Mouse (Mus musculus) heart, adult 2 months (tissue): ENCODE results near the gene Rpl22l1. TPM values are rescaled to one million over a fixed set of nuclear protein-coding genes. Genes with fewer than 3 reads are reported as not detected.

Experiments used
- DNase-seq, 2 experiments: peaks; one replicate each; pipeline ENCODE4 v3.0.0; 2021
- H3K27ac ChIP-seq: fragments of 200-600 bp; 2 replicates; pipeline ENCODE4 v1.8.1; 2022
- H3K27me3 ChIP-seq: fragments of 200-500 bp; 2 replicates; pipeline ENCODE4 v1.6.1; 2012; ENCODE audit warnings: mild to moderate bottlenecking, low read length, inconsistent platforms, mixed read lengths; ENCODE audit not compliant: control insufficient read depth, insufficient read depth
- H3K36me3 ChIP-seq: fragments of 200-500 bp; 2 replicates; pipeline ENCODE4 v1.6.1; 2012; ENCODE audit warnings: low read length, inconsistent platforms; ENCODE audit not compliant: control insufficient read depth, insufficient read depth
- H3K4me1 ChIP-seq: fragments of 200-500 bp; 2 replicates; pipeline ENCODE4 v1.6.1; 2011; ENCODE audit warnings: low read length; ENCODE audit not compliant: control insufficient read depth, insufficient read depth
- H3K4me3 ChIP-seq: fragments of 200-600 bp; 2 replicates; pipeline ENCODE4 v1.8.1; 2022
- H3K79me2 ChIP-seq: fragments of 200-500 bp; replicated peaks from 2 replicates; pipeline ENCODE4 v1.6.1; 2012; ENCODE audit warnings: mild to moderate bottlenecking, inconsistent platforms, low read length, moderate library complexity, mixed read lengths; ENCODE audit not compliant: control insufficient read depth, insufficient read depth
- H3K9ac ChIP-seq: fragments of 200-500 bp; 2 replicates; pipeline ENCODE4 v1.6.1; 2012; ENCODE audit warnings: low read depth, mild to moderate bottlenecking, control low read depth, inconsistent platforms, low read length, mixed read lengths
- CTCF ChIP-seq: fragments of 200-600 bp; IDR thresholded peaks from 2 replicates; pipeline ENCODE4 v1.8.1; 2022; ENCODE audit warnings: antibody characterized with exemption, mild to moderate bottlenecking, moderate library complexity
- EP300 ChIP-seq: fragments of 200-500 bp; IDR thresholded peaks from 2 replicates; pipeline ENCODE4 v1.6.1; 2011; ENCODE audit warnings: low read depth, low read length, control low read depth; ENCODE audit not compliant: insufficient read depth
- POLR2A ChIP-seq: fragments of 200-500 bp; IDR thresholded peaks from 2 replicates; pipeline ENCODE4 v1.6.1; 2011; ENCODE audit warnings: mild to moderate bottlenecking, low read depth, low read length, control low read depth; ENCODE audit not compliant: insufficient read depth
- WGBS: fragments of 180-500 bp; shearing (Covaris S2); methylation state at CpG from one replicate; pipeline ENCODE4 v1.1.7; 2018; 5-methylcytosine and 5-hydroxymethylcytosine counted together
- intact Hi-C: fragments of 180-260 bp; cut with DNase I; formaldehyde crosslinking; loops from one replicate; pipeline ENCODE4 v1.15.1; 2025
- polyA plus RNA-seq: library from polyadenylated mRNA; depleted of rRNA; stranded (reverse); fragments of >200 nt; gene quantifications from 2 replicates; pipeline ENCODE4 v1.2.3, GENCODE M21; 2012
- total RNA-seq, 2 experiments: library from RNA; stranded (reverse); gene quantifications; 2 replicates each; pipeline ENCODE4 v1.2.3; 2021

The Rpl22l1 gene
- total and polyA plus RNA-seq, 3 experiments: 8.2 to 97.4 (median 85.3) TPM

DNA sequence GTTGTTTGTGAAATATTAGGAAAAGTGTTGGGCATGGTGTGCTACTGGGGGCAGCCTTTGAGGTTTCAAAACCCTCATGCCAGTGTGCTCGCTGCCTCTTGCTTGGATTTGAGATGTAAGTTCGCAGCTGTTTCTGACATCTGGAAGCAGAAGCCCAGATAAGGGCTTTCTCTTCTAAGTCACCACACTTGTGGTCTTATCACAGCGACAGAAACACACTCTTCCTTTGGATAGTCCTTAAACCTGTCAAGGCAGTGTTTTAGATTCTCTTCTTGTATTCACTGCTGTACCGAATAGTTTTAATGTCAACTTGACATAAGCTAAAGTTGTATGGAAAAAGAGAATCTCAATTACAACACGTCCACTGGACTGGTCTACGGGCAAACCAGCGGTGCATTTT lies 29.9 kb upstream of the Rpl22l1 start:
- 55% methylated on average over 7 of the region's 7 CpGs for WGBS
- Histone ChIP-seq H3K9ac (no peak overlapping the region), H3K27ac (no peak overlapping the region), H3K4me1 (no peaks in the 10 kb centered on the region), H3K27me3 (no peaks in the 10 kb centered on the region), H3K36me3 (no peaks in the 10 kb centered on the region), H3K79me2 (no peaks in the 10 kb centered on the region), H3K4me3 (no peak overlapping the region)
- no peak for TF ChIP-seq POLR2A
- no peak for TF ChIP-seq EP300
- TF ChIP-seq CTCF: no peak
- DNase-seq: no peak
- intact Hi-C loops: no loop called here

DNA sequence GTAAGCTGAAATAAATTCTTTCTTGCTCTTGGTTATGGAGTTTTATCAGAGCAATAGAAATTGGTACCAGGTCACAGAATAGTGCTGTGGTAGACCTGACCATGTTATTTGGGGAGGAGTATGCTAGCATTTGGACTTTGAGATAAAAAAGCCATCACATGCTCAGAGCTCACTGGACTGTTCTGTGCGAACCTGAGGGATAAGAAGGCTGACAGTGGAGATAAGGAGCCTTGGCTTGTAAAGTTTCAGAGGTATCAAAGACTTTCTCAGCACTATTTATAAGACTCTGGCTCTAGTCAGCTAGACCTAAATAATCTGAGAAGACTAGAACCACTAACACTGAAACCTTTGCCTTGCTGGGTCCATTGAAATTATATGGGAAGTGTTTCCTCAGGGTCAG lies 29.3 kb upstream of the Rpl22l1 start:
- intact Hi-C loops: no loop called here
- no peak for DNase-seq
- WGBS: 39% methylated on average over 1 of the region's 1 CpGs
- no peak overlapping the region for H3K4me3 ChIP-seq
- no peaks in the 10 kb centered on the region for H3K4me1 ChIP-seq
- H3K36me3 ChIP-seq: no peaks in the 10 kb centered on the region
- H3K27ac ChIP-seq: no peak overlapping the region
- TF ChIP-seq CTCF: no peak
- TF ChIP-seq EP300: no peak
- no peak for TF ChIP-seq POLR2A
- no peak overlapping the region for H3K9ac ChIP-seq
- no peaks in the 10 kb centered on the region for H3K27me3 ChIP-seq
- no peaks in the 10 kb centered on the region for H3K79me2 ChIP-seq

DNA sequence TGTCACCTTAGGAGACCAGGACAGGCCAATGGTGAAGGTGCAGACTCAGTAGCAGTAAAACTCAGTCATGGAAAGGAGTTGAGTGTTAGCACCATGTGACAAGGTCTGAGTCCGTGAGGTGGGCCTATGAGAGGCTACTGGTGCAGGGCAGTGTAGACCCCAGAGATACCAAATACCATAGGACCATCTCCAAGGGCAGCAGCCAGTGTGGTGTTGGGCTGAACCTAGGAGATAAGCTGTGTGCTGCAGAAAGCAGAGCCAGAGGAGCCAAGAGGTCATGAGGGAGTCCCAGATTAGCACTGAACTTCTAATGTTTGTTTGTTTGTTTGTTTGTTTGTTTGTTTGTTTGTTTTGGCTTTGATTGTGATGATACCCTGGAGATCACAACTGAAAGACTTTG lies 28.7 kb upstream of the Rpl22l1 start:
- Histone ChIP-seq H3K79me2 (no peaks in the 10 kb centered on the region), H3K9ac (no peak overlapping the region), H3K27me3 (no peaks in the 10 kb centered on the region), H3K4me3 (no peak overlapping the region), H3K27ac (no peak overlapping the region), H3K36me3 (no peaks in the 10 kb centered on the region), H3K4me1 (no peaks in the 10 kb centered on the region)
- intact Hi-C loops: no loop called here
- WGBS: 61% methylated on average over 1 of the region's 1 CpGs
- DNase-seq: no peak
- no peak for TF ChIP-seq CTCF
- no peak for TF ChIP-seq POLR2A
- TF ChIP-seq EP300: no peak

DNA sequence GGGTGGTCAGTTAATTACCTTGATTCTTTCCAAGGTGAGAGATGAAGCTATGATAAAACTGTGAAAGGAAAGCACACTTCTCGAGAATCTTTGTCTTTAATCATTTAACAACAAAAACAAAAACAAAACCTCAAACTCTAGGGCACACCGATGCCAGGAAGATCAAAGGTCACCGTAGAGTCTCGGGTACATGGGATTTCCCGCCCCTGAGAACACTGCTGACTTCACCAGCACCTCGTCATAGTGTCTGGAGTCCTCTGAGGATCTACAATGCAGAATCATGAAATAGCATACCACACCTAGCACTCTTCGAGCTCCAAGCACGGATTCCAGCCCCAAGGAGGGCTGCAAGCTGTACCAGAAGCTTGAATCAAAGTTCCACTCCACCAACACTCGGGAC lies 24.7 kb upstream of the Rpl22l1 start:
- H3K36me3 ChIP-seq: no peaks in the 10 kb centered on the region
- no peak overlapping the region for H3K4me3 ChIP-seq
- H3K4me1 ChIP-seq: peaks cover 2% of the 10 kb centered on the region
- DNase-seq: no peak
- TF ChIP-seq EP300: no peak
- TF ChIP-seq POLR2A: no peak
- TF ChIP-seq CTCF: no peak
- H3K27ac ChIP-seq: no peak overlapping the region
- no peaks in the 10 kb centered on the region for H3K79me2 ChIP-seq
- H3K9ac ChIP-seq: no peak overlapping the region
- intact Hi-C loops: loop anchor here (2.0 kb wide), 1 partner anchor 24 kb away; the partner anchor contains the start of gene Rpl22l1
- 69% methylated on average over 9 of the region's 9 CpGs for WGBS
- no peaks in the 10 kb centered on the region for H3K27me3 ChIP-seq

DNA sequence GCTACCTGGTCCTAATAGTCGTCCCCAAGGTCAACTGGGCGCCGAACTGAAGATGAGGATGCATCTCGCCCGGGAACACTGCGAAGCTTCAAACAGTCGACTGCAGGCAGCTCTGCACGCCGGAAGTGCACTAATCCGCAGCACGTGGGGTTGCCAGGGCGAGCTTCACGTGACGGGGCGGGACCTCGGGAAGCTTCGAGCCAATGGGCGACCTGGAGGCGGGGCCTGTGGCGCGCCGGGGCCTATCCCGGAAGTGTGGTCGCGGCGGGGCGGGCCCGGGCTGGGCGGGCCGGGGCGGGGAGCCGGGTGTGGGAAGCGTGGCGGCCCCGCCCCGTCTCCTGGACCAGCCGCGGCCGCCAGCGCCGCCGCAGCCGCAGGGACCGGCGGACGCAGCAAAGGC lies 24.2 kb upstream of the Rpl22l1 start, which contains the start of gene Eif5a2:
Gene Eif5a2 (plus strand): TSS at position 283 of the 400 bp plus-strand sequence.
- Histone ChIP-seq H3K27ac (no peak within 1 kb of the TSS; the same call in 1 of the 2 replicates), H3K27me3 (no peaks in the 10 kb centered on the region), H3K4me3 (peak within 1 kb of the TSS; percentile 69), H3K79me2 (no peaks in the 10 kb centered on the region), H3K9ac (peak within 1 kb of the TSS; percentile 71), H3K4me1 (peaks cover 2% of the 10 kb centered on the region), H3K36me3 (no peaks in the 10 kb centered on the region)
- 3% methylated on average over 43 of the region's 46 CpGs for WGBS
- TF ChIP-seq EP300 (0 out of 2 replicates have a peak, but pooled peaks have one; percentile 34), POLR2A (no peak)
- peak; percentile 90 to 93 for DNase-seq
- intact Hi-C loops: loop anchor here (2.0 kb wide), 1 partner anchor 24 kb away; the partner anchor contains the start of gene Rpl22l1

DNA sequence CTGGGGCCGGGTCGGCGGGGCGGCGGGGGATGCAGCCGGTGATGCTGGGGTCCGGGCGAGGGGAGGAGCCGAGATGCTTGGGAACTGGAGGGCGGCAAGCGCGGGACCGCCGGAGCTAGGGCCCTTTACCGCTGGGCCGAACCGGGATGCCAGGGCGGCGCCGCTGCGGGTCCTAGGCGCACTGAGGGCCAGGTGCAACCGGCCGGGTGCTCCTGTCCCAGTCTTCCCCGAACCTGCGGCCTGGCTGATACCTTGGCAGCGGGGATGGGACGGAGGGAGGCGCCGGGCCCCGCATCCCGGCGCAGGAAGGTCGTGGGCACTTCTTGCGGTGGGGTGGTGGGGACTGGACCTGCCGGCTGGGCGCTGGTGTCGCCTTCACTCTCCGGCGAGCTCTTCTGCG lies 23.8 kb upstream of the Rpl22l1 start:
- Histone ChIP-seq H3K27me3 (no peaks in the 10 kb centered on the region), H3K4me1 (peaks cover 2% of the 10 kb centered on the region), H3K27ac (no peak overlapping the region; the same call in 1 of the 2 replicates), H3K79me2 (no peaks in the 10 kb centered on the region), H3K9ac (peak overlapping the region; percentile 71), H3K36me3 (no peaks in the 10 kb centered on the region), H3K4me3 (peak overlapping the region; percentile 69)
- WGBS: 2% methylated on average over 39 of the region's 41 CpGs
- DNase-seq: no peak
- no peak for TF ChIP-seq POLR2A
- no peak for TF ChIP-seq EP300
- TF ChIP-seq CTCF: no peak
- intact Hi-C loops: loop anchor here (2.0 kb wide), 1 partner anchor 23 kb away; the partner anchor contains the start of gene Rpl22l1
